Mouse (Mus musculus) embryonic facial prominence, embryonic 10.5 days (tissue): ENCODE results near the gene Efna5. TPM values are rescaled to one million over a fixed set of nuclear protein-coding genes. Genes with fewer than 3 reads are reported as not detected.
A peak's percentile ranks its signal among the peaks of the same experiment; 100 is the strongest.

ENCODE experiments used
- DNase-seq: peaks from one replicate; pipeline ENCODE4 v3.0.0-alpha.2; 2017; ENCODE audit warnings: low spot score
- H3K27ac ChIP-seq: fragments of 300-500 bp; sonication (generic); replicated peaks from 2 replicates; pipeline ENCODE4 v1.5.1; 2016; ENCODE audit warnings: mild to moderate bottlenecking
- H3K27me3 ChIP-seq: fragments of 300-500 bp; sonication (generic); replicated peaks from 2 replicates; pipeline ENCODE4 v1.6.1; 2016; ENCODE audit warnings: low read depth, mild to moderate bottlenecking; ENCODE audit not compliant: poor library complexity, severe bottlenecking
- H3K36me3 ChIP-seq: fragments of 300-500 bp; sonication (generic); replicated peaks from 2 replicates; pipeline ENCODE4 v1.6.1; 2016; ENCODE audit warnings: mild to moderate bottlenecking, moderate library complexity
- H3K4me1 ChIP-seq: fragments of 300-500 bp; sonication (generic); 2 replicates; pipeline ENCODE4 v1.6.1; 2016
- H3K4me3 ChIP-seq: fragments of 300-500 bp; sonication (generic); 2 replicates; pipeline ENCODE4 v1.5.1; 2016; ENCODE audit warnings: mild to moderate bottlenecking, moderate library complexity
- H3K9me3 ChIP-seq: fragments of 300-500 bp; sonication (generic); 2 replicates; pipeline ENCODE4 v1.6.1; 2016; ENCODE audit warnings: mild to moderate bottlenecking
- WGBS: fragments of 180-500 bp; shearing (Covaris S2); methylation state at CpG from one replicate; pipeline ENCODE4 v1.1.7; 2016; 5-methylcytosine and 5-hydroxymethylcytosine counted together
- polyA plus RNA-seq: library from polyadenylated mRNA; unstranded; fragments of >200 nt; fragmentation: Nextera tagmentation; extraction: Ambion mirVana; gene quantifications from 2 replicates; pipeline ENCODE4 v1.2.1, GENCODE M21; 2016

Efna5 gene
- polyA plus RNA-seq, 1 experiment from 2014 or later = 61.8 TPM

GRCm38 (mm10) chr17:62783524-62784273 lies 97.4 kb downstream of the Efna5 start:
- no peaks in the 10 kb centered on the region for H3K9me3 ChIP-seq
- H3K36me3 ChIP-seq = no peaks in the 10 kb centered on the region
- 17% methylated on average over 13 of the region's 13 CpGs for WGBS
- H3K27me3 ChIP-seq = no peaks in the 10 kb centered on the region
- no peak overlapping the region; the same call in 1 of the 2 replicates for H3K27ac ChIP-seq
- peak; percentile 85 for DNase-seq
- peaks cover 81% of the 10 kb centered on the region for H3K4me1 ChIP-seq
- H3K4me3 ChIP-seq = peak overlapping the region; percentile 43

GRCm38 (mm10) chr17:62782826-62783404 lies 98.2 kb downstream of the Efna5 start:
- WGBS = 64% methylated on average over 13 of the region's 13 CpGs
- Histone ChIP-seq H3K27me3 (no peaks in the 10 kb centered on the region), H3K36me3 (no peaks in the 10 kb centered on the region), H3K27ac (peak overlapping the region; percentile 31; the same call in 1 of the 2 replicates), H3K4me1 (peaks cover 81% of the 10 kb centered on the region), H3K4me3 (no peak overlapping the region), H3K9me3 (no peaks in the 10 kb centered on the region)
- DNase-seq = no peak

GRCm38 (mm10) chr17:62781120-62781519 lies 100.0 kb downstream of the Efna5 start:
- Histone ChIP-seq H3K27me3 (no peaks in the 10 kb centered on the region), H3K4me3 (no peak overlapping the region), H3K4me1 (peaks cover 74% of the 10 kb centered on the region), H3K27ac (no peak overlapping the region), H3K36me3 (no peaks in the 10 kb centered on the region), H3K9me3 (no peaks in the 10 kb centered on the region)
- DNase-seq = no peak
- 78% methylated on average over 5 of the region's 6 CpGs for WGBS

- no peaks in the 10 kb centered on the region for H3K9me3 ChIP-seq
- 0 out of 2 replicates have a peak, but pooled peaks cover 5% of the 10 kb centered on the region for H3K36me3 ChIP-seq
- no peak for DNase-seq
- 41% methylated on average over 10 of the region's 10 CpGs for WGBS
- H3K4me1 ChIP-seq = peaks cover 55% of the 10 kb centered on the region
- no peaks in the 10 kb centered on the region for H3K27me3 ChIP-seq
- no peak overlapping the region for H3K27ac ChIP-seq
- no peak overlapping the region for H3K4me3 ChIP-seq
These were observed 103.1 kb downstream of the Efna5 start for GRCm38 (mm10) chr17:62777858-62778564.

GRCm38 (mm10) chr17:62776710-62777109 lies 104.4 kb downstream of the Efna5 start:
- DNase-seq = no peak
- H3K4me3 ChIP-seq = no peak overlapping the region
- no peaks in the 10 kb centered on the region for H3K9me3 ChIP-seq
- no peaks in the 10 kb centered on the region for H3K27me3 ChIP-seq
- H3K4me1 ChIP-seq = peaks cover 47% of the 10 kb centered on the region
- WGBS = 87% methylated on average over 3 of the region's 3 CpGs
- no peak overlapping the region for H3K27ac ChIP-seq
- H3K36me3 ChIP-seq = 0 out of 2 replicates have a peak, but pooled peaks cover 5% of the 10 kb centered on the region

- Histone ChIP-seq H3K4me1 (peaks cover 44% of the 10 kb centered on the region), H3K9me3 (no peaks in the 10 kb centered on the region), H3K27me3 (no peaks in the 10 kb centered on the region), H3K27ac (no peak overlapping the region), H3K4me3 (no peak overlapping the region), H3K36me3 (0 out of 2 replicates have a peak, but pooled peaks cover 5% of the 10 kb centered on the region)
- 44% methylated on average over 2 of the region's 2 CpGs for WGBS
- no peak for DNase-seq
These were observed 105.1 kb downstream of the Efna5 start for GRCm38 (mm10) chr17:62775976-62776375.

- H3K9me3 ChIP-seq = no peaks in the 10 kb centered on the region
- DNase-seq = no peak
- 87% methylated on average over 5 of the region's 5 CpGs for WGBS
- no peak overlapping the region for H3K27ac ChIP-seq
- no peak overlapping the region for H3K4me3 ChIP-seq
- peaks cover 44% of the 10 kb centered on the region for H3K4me1 ChIP-seq
- H3K36me3 ChIP-seq = 0 out of 2 replicates have a peak, but pooled peaks cover 5% of the 10 kb centered on the region
- no peaks in the 10 kb centered on the region for H3K27me3 ChIP-seq
These were observed 105.7 kb downstream of the Efna5 start for GRCm38 (mm10) chr17:62775401-62775800.

GRCm38 (mm10) chr17:62774749-62775148 lies 106.4 kb downstream of the Efna5 start:
- Histone ChIP-seq H3K9me3 (no peaks in the 10 kb centered on the region), H3K4me1 (peaks cover 49% of the 10 kb centered on the region), H3K27me3 (no peaks in the 10 kb centered on the region), H3K4me3 (no peak overlapping the region), H3K27ac (no peak overlapping the region), H3K36me3 (0 out of 2 replicates have a peak, but pooled peaks cover 5% of the 10 kb centered on the region)
- no peak for DNase-seq
- 92% methylated on average over 7 of the region's 7 CpGs for WGBS

GRCm38 (mm10) chr17:62766705-62767104 lies 114.4 kb downstream of the Efna5 start:
- H3K4me1 ChIP-seq = peaks cover 35% of the 10 kb centered on the region
- H3K9me3 ChIP-seq = no peaks in the 10 kb centered on the region
- 35% methylated on average over 4 of the region's 4 CpGs for WGBS
- no peaks in the 10 kb centered on the region for H3K36me3 ChIP-seq
- peak; percentile 39 for DNase-seq
- no peak overlapping the region for H3K4me3 ChIP-seq
- H3K27ac ChIP-seq = no peak overlapping the region; the same call in 1 of the 2 replicates
- no peaks in the 10 kb centered on the region for H3K27me3 ChIP-seq

- Histone ChIP-seq H3K36me3 (no peaks in the 10 kb centered on the region), H3K9me3 (no peaks in the 10 kb centered on the region), H3K27ac (no peak overlapping the region), H3K27me3 (no peaks in the 10 kb centered on the region), H3K4me1 (peaks cover 42% of the 10 kb centered on the region), H3K4me3 (no peak overlapping the region)
- DNase-seq = no peak
- WGBS = 46% methylated on average over 4 of the region's 4 CpGs
These were observed 116.0 kb downstream of the Efna5 start for GRCm38 (mm10) chr17:62765165-62765564.

GRCm38 (mm10) chr17:62756951-62757350 lies 124.2 kb downstream of the Efna5 start:
- no peak for DNase-seq
- Histone ChIP-seq H3K36me3 (peaks cover 6% of the 10 kb centered on the region), H3K27ac (no peak overlapping the region), H3K4me1 (peaks cover 36% of the 10 kb centered on the region), H3K4me3 (no peak overlapping the region), H3K27me3 (no peaks in the 10 kb centered on the region), H3K9me3 (no peaks in the 10 kb centered on the region)
- WGBS = 85% methylated on average over 3 of the region's 3 CpGs

- Histone ChIP-seq H3K27ac (no peak overlapping the region), H3K4me1 (peaks cover 28% of the 10 kb centered on the region), H3K9me3 (no peaks in the 10 kb centered on the region), H3K4me3 (no peak overlapping the region), H3K27me3 (no peaks in the 10 kb centered on the region), H3K36me3 (peaks cover 6% of the 10 kb centered on the region)
- DNase-seq = no peak
- WGBS = 94% methylated on average over 2 of the region's 2 CpGs
These were observed 125.5 kb downstream of the Efna5 start for GRCm38 (mm10) chr17:62755635-62756034.
